Mouse (Mus musculus) heart, embryonic 16.5 days (tissue): ENCODE results near the gene Nsun2. TPM values are rescaled to one million over a fixed set of nuclear protein-coding genes. Genes with fewer than 3 reads are reported as not detected.
A peak's percentile ranks its signal among the peaks of the same experiment; 100 is the strongest.

Experiments used
- ATAC-seq: fragments of 200-750 bp; cut with Nextera tagmentation; replicated peaks from 2 replicates; pipeline ENCODE4 v1.8.0; 2017; ENCODE audit warnings: moderate number of reproducible peaks; ENCODE audit not compliant: insufficient read depth, low FRiP score; ENCODE audit errors: extremely low read depth
- H3K27ac ChIP-seq: fragments of 300-500 bp; sonication (generic); 2 replicates; pipeline ENCODE4 v1.5.1; 2014; ENCODE audit warnings: mild to moderate bottlenecking, low read length, control low read depth, moderate library complexity
- H3K27me3 ChIP-seq: fragments of 300-500 bp; sonication (generic); 2 replicates; pipeline ENCODE4 v1.6.1; 2014; ENCODE audit warnings: low read length, mixed read lengths; ENCODE audit not compliant: control insufficient read depth, insufficient read depth
- H3K36me3 ChIP-seq: fragments of 300-500 bp; sonication (generic); 2 replicates; pipeline ENCODE4 v1.6.1; 2014; ENCODE audit not compliant: control insufficient read depth, insufficient read depth
- H3K4me1 ChIP-seq: fragments of 300-500 bp; sonication (generic); 2 replicates; pipeline ENCODE4 v1.6.1; 2014; ENCODE audit warnings: low read length, mixed read lengths; ENCODE audit not compliant: control insufficient read depth, insufficient read depth
- H3K4me2 ChIP-seq: fragments of 300-500 bp; sonication (generic); 2 replicates; pipeline ENCODE4 v1.6.1; 2014; ENCODE audit warnings: low read depth, mild to moderate bottlenecking, control low read depth, low read length
- H3K4me3 ChIP-seq: fragments of 300-500 bp; sonication (generic); 2 replicates; pipeline ENCODE4 v1.5.1; 2014; ENCODE audit warnings: mild to moderate bottlenecking, control low read depth, low read length
- H3K9ac ChIP-seq: fragments of 300-500 bp; sonication (generic); 2 replicates; pipeline ENCODE4 v1.6.1; 2014; ENCODE audit warnings: low read length, control low read depth
- H3K9me3 ChIP-seq: fragments of 300-500 bp; sonication (generic); replicated peaks from 2 replicates; pipeline ENCODE4 v1.6.1; 2016; ENCODE audit warnings: low read length; ENCODE audit not compliant: control insufficient read depth
- WGBS: fragments of 180-500 bp; shearing (Covaris S2); extraction: QIAGEN DNeasy Blood & Tissue Kit; methylation state at CpG from one replicate; pipeline ENCODE4 v1.1.7; 2014; 5-methylcytosine and 5-hydroxymethylcytosine counted together
- polyA plus RNA-seq: library from polyadenylated mRNA; unstranded; fragments of >200 nt; fragmentation: Nextera tagmentation; extraction: Ambion mirVana; gene quantifications from 2 replicates; pipeline ENCODE4 v1.2.1, GENCODE M21; 2015

Gene Nsun2
- polyA plus RNA-seq, 1 experiment from 2014 or later = 78.0 TPM

DNA sequence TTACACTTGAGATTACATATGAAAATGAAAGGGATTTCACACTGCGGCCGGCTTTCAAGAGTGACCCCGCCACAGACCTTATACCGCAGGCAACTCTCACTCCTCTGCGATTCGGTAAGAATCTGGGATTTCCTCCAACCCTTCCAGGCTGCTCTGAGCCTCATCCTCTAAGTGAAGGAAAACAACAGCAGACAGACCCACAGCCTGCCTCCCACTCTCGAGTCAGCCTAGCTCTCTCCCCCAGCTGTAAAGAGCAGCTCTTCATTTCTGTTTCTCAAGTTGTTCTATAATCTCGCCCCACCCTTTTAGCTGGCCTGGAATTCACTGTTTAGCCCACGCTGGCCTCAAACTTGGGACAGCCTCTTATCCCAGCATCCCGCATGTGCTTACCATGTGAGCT, 8.2 kb downstream of the Nsun2 start:
- Histone ChIP-seq H3K4me3 (no peak overlapping the region), H3K9me3 (no peaks in the 10 kb centered on the region), H3K9ac (peak overlapping the region; percentile 42), H3K36me3 (no peaks in the 10 kb centered on the region), H3K4me2 (peak overlapping the region; percentile 23; the same call in 1 of the 2 replicates), H3K27me3 (no peaks in the 10 kb centered on the region), H3K4me1 (peaks cover 46% of the 10 kb centered on the region), H3K27ac (peak overlapping the region; percentile 15)
- no peak for ATAC-seq
- WGBS = 50% methylated on average over 10 of the region's 10 CpGs

DNA sequence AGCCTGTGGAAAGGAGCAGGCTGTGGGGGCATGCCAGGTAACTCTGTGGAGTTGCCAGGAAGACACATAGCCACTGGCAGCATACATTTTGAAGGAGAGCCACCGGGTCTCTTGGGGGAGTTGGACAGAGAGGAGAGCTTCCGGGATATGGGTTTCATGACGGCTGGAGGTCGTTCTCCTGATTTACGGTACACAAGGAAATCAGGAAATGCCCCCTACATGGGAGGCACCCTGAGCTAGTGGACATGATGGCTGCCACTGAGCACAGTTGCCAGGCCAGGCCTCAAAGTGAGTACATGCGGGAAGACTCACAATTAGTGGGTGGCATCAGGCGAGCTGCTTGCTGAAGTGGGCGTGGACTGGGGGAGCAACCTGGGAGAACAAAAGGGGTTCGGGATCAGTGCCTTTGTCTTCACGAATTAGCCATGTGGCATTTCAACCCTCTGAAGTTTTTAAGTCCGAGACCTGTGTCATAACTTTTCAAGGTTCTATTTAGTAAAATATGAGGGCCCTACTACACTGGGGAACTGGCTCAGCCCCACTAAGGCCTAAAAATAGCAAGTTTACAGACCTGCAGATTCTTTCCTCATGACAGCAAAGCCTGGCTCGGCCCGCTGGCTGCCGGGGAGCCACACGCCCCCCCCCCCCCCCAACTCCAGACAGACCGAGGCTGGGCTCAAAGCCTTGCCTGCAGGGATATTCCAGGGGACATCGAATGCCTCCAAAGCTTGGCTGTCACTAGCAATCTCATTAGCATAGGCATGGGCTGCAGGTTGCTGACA, 9.2 kb downstream of the Nsun2 start:
- Histone ChIP-seq H3K27me3 (no peaks in the 10 kb centered on the region), H3K36me3 (no peaks in the 10 kb centered on the region), H3K9me3 (no peaks in the 10 kb centered on the region), H3K4me1 (peaks cover 47% of the 10 kb centered on the region), H3K27ac (peak overlapping the region; percentile 80), H3K4me3 (peak overlapping the region; percentile 29; the same call in 1 of the 2 replicates), H3K4me2 (peak overlapping the region; percentile 60), H3K9ac (peak overlapping the region; percentile 57)
- ATAC-seq = peak; percentile 63
- WGBS = 35% methylated on average over 17 of the region's 17 CpGs

DNA sequence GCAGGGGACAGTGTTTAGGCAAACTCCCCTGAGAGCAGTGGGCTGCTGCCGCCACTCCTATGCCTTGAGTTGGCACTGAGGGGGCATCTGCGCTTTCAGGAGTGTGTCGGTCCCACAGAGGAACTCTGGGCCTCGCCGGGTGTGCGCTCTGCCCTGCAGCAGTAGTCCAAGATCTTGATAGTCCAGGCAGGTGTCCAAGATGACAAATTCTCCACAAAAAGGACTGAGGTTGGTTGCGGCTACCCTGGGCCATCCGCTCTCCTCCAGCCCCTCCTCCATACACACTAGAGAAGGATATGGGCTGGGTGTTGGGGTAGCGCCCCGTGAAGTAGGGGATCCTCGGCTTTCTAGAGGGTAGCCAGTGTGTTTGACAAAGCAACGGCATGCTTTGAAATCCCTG, 10.0 kb downstream of the Nsun2 start:
- 0 out of 2 replicates have a peak, but pooled peaks have one; percentile 20 for ATAC-seq
- Histone ChIP-seq H3K4me1 (peaks cover 49% of the 10 kb centered on the region), H3K4me3 (peak overlapping the region; percentile 29), H3K27me3 (no peaks in the 10 kb centered on the region), H3K9ac (peak overlapping the region; percentile 57), H3K9me3 (no peaks in the 10 kb centered on the region), H3K27ac (peak overlapping the region; percentile 80), H3K36me3 (no peaks in the 10 kb centered on the region), H3K4me2 (peak overlapping the region; percentile 60)
- WGBS = 32% methylated on average over 12 of the region's 12 CpGs

DNA sequence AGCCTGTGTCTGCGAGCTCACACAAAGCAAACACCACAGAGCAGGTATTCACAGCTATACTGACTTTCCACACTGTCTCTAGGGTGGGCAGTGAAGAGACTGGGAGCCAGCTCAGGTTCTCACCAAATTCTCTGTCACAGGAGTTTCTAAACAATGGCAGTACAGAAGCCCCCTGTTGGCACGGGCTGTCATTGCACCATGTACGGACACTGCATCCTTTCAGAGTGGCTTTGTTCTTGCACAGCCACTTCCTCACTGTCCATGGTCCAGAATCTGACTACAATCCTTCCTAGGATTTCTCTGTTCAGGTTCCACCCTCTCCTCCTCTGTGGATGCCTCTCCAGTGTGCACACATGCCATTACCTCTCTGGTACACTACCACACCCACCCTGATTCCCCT, 11.5 kb downstream of the Nsun2 start:
- no peak for ATAC-seq
- WGBS = 43% methylated on average over 3 of the region's 3 CpGs

DNA sequence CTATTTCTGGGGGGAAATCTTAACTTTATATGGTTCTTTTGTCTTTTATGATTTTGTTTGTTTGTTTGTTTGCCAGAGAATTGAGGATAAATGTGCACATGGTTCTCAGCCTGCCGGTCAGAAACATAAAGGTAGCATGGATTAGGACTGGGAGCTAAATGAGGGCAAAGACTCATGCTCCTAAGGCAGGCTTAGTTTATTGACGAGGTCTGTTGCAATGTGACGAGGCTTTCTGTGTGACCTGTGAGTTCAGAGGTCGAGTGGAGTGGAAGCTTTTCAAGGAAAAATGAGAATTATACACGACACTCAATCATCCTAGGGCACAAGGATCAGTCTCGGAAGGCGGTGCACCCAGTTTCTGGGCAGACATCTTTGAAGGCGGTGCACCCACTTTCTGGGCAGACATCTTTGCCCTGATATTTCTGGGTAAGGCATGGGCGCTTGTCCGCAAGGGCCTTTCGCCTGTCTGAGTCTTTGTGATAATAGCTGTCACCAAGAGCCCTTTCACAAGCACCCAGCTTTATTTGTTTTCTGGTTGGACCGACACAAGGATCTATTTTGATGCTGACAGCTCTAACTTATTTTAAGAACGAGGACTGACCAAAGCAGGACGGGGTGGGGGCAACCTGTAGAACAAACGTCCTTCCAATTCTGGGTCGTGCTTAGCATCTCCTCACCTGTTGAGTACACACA, 14.1 kb downstream of the Nsun2 start:
- H3K27me3 ChIP-seq = no peaks in the 10 kb centered on the region
- H3K36me3 ChIP-seq = no peaks in the 10 kb centered on the region
- 50% methylated on average over 16 of the region's 16 CpGs for WGBS
- no peaks in the 10 kb centered on the region for H3K9me3 ChIP-seq
- H3K9ac ChIP-seq = no peak overlapping the region
- H3K4me3 ChIP-seq = no peak overlapping the region
- no peak overlapping the region for H3K4me2 ChIP-seq
- H3K27ac ChIP-seq = no peak overlapping the region
- ATAC-seq = no peak
- peaks cover 20% of the 10 kb centered on the region for H3K4me1 ChIP-seq

More for the DNA sequence above, 11.5 kb downstream of the Nsun2 start:
- H3K4me2 ChIP-seq = no peak overlapping the region
- no peaks in the 10 kb centered on the region for H3K36me3 ChIP-seq
- no peaks in the 10 kb centered on the region for H3K27me3 ChIP-seq
- H3K4me3 ChIP-seq = no peak overlapping the region
- H3K27ac ChIP-seq = no peak overlapping the region
- peaks cover 35% of the 10 kb centered on the region for H3K4me1 ChIP-seq
- H3K9ac ChIP-seq = no peak overlapping the region
- H3K9me3 ChIP-seq = no peaks in the 10 kb centered on the region

DNA sequence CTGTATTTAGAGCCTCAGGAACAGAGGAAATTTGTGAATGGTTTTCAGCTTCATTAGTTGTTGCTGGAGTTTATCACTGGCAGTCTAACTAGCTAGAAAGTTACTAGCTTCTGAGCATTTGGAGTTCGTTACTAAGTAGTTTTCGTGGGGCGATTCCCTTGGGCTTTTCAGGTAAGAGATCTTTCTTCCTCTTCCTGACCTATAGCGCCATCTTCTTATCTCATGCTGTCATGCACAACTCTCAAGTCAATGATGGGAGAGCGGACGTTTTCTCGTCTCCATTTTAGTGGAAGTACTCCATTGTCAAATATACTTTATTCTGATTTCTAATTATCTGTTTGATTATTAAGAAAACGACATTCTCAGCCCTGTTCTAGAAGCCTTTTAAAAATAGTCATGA, 16.4 kb downstream of the Nsun2 start:
- Histone ChIP-seq H3K4me2 (no peak overlapping the region), H3K27ac (no peak overlapping the region), H3K36me3 (no peaks in the 10 kb centered on the region), H3K4me1 (0 out of 2 replicates have a peak, but pooled peaks cover 5% of the 10 kb centered on the region), H3K4me3 (no peak overlapping the region), H3K27me3 (no peaks in the 10 kb centered on the region), H3K9ac (no peak overlapping the region), H3K9me3 (no peaks in the 10 kb centered on the region)
- WGBS = 35% methylated on average over 8 of the region's 8 CpGs
- no peak for ATAC-seq

DNA sequence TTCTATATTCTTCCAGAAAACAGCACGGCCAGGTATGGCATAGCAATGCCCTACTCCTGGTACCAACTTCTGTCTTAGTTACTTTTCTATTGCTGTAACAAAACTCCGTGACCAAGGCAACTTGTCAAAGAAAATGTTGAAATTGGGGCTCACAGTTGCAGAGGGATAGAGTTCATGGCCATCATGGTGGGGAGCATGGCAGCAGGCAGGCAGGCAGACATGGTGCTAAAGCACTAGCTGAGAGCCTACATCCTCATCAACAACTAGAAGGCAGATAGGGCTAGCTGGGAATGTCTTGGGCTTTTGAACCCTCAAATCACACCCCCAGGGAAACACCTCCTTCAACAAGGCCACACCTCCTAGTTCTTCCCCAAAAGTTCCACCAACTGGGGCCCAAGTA, 17.3 kb downstream of the Nsun2 start:
- 75% methylated on average over 2 of the region's 2 CpGs for WGBS
- H3K4me1 ChIP-seq = 0 out of 2 replicates have a peak, but pooled peaks cover 5% of the 10 kb centered on the region
- no peaks in the 10 kb centered on the region for H3K27me3 ChIP-seq
- no peak overlapping the region for H3K9ac ChIP-seq
- ATAC-seq = no peak
- H3K27ac ChIP-seq = no peak overlapping the region
- no peak overlapping the region for H3K4me2 ChIP-seq
- no peak overlapping the region for H3K4me3 ChIP-seq
- H3K9me3 ChIP-seq = no peaks in the 10 kb centered on the region
- H3K36me3 ChIP-seq = no peaks in the 10 kb centered on the region

DNA sequence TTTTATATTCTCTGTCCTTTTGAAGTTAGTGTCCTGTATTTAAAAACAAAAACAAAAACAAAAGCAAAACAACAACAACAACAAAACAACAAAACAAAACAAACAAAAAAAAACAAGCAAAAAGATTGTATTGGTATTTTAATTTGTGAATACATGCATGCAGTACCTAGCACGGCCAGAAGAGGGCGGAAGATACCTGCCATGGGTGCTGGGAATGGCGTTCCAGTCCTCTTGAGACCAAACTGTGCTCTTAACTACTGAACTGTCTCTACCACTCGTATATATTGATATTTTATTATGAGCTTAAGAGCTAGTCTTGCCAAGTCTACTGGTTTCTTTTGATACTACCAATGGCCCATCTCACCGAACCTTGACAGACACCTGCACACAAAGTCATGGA, 19.5 kb downstream of the Nsun2 start:
- Histone ChIP-seq H3K4me2 (no peak overlapping the region), H3K27ac (no peak overlapping the region), H3K4me1 (0 out of 2 replicates have a peak, but pooled peaks cover under 1% of the 10 kb centered on the region), H3K4me3 (no peak overlapping the region), H3K9me3 (no peaks in the 10 kb centered on the region), H3K27me3 (peaks cover 2% of the 10 kb centered on the region; the same call in 1 of the 2 replicates), H3K9ac (no peak overlapping the region), H3K36me3 (no peaks in the 10 kb centered on the region)
- WGBS = 18% methylated on average over 5 of the region's 5 CpGs
- ATAC-seq = no peak

DNA sequence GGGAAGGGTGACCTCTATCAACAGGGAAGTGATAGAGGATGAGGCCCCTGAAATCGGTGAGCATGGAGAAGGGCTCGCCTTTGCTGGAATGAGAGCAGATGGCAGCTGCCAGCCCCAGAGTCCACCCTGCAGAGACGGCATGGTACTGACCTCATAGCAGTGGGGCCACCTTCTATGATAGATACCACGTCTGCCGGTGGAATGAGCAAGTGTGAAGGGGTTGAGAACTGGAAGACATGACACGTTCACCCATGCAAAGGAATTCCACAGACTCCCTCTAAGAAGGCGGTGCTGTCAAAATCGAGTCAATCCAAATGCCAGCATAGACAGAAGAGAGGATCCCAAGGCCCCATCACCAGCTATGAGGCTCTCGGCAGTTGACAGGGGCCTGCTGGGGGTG, 20.7 kb downstream of the Nsun2 start:
- 65% methylated on average over 9 of the region's 9 CpGs for WGBS
- H3K27me3 ChIP-seq = peaks cover 2% of the 10 kb centered on the region; the same call in 1 of the 2 replicates
- no peak for ATAC-seq
- H3K9ac ChIP-seq = no peak overlapping the region
- H3K36me3 ChIP-seq = no peaks in the 10 kb centered on the region
- no peak overlapping the region for H3K27ac ChIP-seq
- no peak overlapping the region for H3K4me3 ChIP-seq
- H3K4me2 ChIP-seq = no peak overlapping the region
- H3K4me1 ChIP-seq = peaks cover under 1% of the 10 kb centered on the region
- H3K9me3 ChIP-seq = no peaks in the 10 kb centered on the region
